Mouse (Mus musculus) left cerebral cortex, adult 11 months (tissue): Measurements from ENCODE around the gene Ptpra.
"Not testable (repeated sequence)": the region's sequence is repeated elsewhere in the genome, so short reads cannot be mapped to it uniquely, and the experiment has no call there.

Source experiments
- DNase-seq: peaks from one replicate; pipeline ENCODE4 v3.0.0; 2022; ENCODE audit warnings: low spot score

Gene Ptpra

DNA sequence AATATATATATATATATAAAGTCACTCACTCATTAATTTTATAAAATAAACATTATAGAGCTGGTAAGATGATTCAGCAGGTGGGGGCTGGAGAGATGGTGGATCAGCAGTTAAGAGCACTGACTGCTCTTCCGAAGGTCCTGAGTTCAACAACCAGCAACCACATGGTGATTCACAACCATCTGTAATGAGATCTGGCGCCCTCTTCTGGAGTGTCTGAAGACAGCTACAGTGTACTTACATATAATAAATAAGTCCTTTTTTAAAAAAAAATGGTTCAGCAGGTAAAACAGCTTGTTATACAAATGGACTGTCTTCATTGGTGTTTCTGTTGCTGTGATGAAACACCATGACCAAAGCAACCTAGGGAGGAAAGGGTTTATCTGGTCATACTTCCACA, 107.9 kb downstream of the Ptpra start:
- no peak for DNase-seq

DNA sequence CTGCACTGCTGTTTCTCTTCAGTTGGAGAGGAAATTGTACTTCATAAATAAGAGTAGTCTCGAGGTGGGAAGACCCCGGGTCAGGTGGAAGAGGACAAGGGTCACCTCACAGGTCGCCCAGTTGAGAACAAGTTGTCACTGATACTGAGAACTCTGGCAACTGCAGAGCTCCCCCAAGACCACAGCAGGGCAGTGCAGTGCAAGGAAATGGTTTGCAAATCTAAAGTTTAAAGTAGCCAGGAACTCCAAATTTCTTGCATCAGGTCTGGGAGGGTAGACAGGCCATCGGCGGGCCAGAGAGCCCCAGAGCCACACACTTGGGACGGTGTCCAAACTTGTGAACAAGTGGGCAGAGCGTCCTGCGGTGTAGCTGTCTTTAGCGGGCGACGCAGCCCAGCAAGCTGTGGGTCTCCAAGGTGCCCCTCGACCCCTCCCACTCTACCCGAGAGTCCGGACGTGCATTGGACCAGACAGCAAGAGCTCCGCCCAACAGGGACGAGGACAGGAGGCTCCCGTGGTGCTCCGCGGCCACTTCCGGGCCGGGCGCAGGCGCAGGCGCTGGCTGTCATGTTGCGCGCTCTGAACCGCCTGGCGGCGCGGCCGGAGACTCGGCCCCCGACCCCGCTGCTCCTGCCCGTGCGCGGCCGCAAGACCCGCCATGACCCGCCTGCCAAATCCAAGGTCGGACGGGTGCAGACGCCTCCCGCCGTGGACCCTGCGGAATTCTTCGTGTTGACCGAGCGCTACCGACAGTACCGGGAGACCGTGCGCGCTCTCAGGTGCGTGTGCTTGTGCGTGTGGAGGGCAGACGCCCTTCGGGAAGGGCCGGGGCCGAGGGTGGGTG, 113.4 kb downstream of the Ptpra start, which contains the start of gene Mrps26:
Gene Mrps26 (plus strand): TSS at position 531 of the 844 bp plus-strand sequence.
- peak; percentile 87 for DNase-seq

DNA sequence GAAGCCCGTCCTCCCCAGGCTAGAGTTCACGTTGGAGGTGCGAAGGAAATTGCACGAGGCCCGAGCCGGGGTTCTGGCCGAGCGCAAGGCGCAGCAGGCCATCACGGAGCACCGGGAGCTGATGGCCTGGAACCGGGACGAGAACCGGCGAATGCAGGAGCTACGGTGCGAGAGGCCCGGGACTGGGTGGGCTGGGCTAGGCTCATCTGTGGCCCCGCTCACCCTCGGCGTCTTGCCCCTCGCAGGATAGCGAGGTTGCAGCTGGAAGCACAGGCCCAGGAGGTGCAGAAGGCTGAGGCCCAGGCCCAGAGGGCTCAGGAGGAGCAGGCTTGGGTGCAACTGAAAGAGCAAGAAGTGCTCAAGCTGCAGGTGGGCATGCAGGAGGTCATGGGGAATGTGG, 114.0 kb downstream of the Ptpra start:
- no peak for DNase-seq

DNA sequence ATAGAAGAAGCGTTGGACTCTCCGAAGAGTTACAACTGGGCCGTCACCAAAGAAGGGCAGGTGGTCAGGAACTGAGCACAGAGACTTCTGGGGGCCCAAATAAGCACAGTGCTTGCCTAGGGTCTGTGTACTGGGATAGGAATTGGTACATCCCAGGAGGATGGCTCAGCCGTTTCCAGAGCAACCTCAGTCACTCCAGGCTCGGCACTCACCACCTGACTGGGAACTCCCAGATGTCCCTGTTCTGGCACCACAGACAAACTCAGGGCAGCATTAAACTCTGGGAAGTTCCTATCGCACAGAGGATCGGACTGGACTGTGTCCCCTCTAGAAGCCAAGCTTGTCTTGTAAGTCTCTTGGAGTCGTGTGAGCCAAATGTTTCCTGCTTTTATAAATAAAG, 114.9 kb downstream of the Ptpra start:
- DNase-seq = no peak

DNA sequence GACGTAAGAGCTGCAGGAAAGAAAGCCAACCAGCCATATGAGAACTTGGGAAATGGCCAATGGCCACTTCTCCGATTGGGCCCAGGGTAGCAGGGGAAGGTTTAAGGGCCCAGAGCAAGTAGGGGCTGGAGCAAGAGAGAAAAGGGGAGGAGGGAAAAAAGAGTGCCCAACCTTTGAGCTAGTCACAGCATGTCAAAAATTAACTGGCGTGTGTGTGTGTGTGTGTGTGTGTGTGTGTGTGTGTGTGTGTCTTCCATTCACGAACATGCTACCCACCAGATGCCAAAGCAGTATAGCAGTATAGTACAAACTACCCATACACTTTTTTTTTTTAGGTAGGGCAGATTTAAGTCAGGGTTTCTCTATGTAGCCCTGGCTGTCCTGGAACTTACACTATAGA, 118.8 kb downstream of the Ptpra start:
- DNase-seq = no peak

DNA sequence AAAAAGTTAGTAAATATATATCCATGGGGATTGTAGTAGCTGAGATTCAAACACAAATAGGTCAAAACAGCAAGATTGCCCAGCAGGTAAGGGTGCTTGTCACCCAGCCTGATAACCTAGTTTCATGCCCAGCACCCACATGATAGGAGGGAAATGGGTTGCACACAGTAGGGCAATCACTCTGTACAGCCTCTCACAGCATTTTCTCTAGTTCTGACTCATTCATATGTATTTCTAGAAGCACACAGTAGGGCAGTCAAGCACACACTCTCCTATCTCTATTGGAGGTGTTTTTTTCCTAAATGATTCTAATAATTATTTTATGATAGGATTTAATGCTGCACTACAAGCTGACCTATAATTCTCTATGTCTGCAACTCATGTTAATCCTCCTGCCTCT, 119.8 kb downstream of the Ptpra start:
- no peak for DNase-seq

DNA sequence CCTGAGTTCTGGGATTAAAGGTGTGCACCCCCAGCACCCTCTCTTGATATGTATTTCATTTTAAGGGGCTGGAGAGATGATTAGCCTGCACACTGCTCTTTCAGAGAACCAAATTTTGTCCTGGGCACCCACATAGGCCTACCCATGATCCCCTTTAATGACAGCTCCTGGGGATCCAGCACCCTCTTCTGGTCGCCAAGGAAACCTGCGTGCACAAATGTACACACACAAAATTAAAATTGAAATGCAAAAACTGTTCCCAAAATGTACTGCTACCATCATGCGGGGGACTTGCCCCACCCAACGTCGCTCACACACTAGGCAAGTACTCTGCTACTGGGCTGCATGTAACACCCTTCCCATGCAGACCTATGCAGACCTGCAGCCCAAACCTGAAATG, 124.9 kb downstream of the Ptpra start:
- no peak for DNase-seq

DNA sequence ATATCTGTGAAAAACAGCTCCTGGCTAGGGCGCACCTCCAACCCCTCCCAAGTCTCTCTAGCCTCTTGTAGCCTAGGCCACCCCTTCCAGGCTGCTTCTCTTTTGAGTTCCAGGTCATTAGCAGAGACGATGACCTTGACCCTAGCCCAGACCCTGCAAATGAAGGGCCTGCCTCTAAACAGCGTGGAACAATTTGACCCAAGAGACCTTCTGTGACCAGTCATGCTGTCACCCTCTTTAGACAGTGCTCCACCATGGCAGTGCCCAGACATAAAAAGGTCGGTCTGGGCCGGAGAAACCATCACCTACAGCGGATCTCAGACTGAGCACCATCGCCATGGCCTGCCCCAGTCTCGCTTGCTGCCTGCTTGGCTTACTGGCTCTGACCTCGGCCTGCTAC, 125.8 kb downstream of the Ptpra start, which contains the start of gene Oxt:
Gene Oxt (plus strand): TSS at position 301 of the 400 bp plus-strand sequence.
- no peak for DNase-seq

DNA sequence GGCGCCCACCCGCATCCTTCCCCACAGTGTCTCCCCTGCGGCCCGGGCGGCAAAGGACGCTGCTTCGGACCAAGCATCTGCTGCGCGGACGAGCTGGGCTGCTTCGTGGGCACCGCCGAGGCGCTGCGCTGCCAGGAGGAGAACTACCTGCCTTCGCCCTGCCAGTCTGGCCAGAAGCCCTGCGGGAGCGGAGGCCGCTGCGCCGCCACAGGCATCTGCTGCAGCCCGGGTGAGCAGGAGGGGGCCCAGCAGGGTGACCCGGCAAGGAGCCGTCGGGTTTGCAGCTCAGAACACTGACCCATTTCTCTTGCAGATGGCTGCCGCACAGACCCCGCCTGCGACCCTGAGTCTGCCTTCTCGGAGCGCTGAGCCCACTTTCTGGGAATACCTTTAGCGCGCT, 126.5 kb downstream of the Ptpra start:
- not testable (repeated sequence) for DNase-seq

DNA sequence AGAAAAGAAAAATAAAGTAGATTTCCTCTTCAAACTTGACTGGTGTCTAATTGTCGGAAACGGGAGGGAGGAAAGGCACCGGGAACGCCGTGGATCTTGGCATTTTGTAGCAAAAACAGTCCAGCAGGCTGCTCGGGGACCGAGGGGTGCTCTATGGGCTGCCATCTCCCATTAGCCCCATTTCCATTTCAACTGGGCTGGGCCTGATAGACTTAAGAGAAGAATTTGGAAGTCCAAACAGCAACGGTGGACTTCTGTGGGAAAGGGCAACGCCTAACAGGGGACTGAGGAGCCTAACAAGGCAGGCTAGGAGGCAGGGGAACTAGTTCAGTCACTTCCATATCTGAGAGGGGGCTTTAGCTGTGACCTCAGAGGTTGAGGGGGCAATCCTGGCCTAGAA, 126.9 kb downstream of the Ptpra start:
- DNase-seq = no peak

DNA sequence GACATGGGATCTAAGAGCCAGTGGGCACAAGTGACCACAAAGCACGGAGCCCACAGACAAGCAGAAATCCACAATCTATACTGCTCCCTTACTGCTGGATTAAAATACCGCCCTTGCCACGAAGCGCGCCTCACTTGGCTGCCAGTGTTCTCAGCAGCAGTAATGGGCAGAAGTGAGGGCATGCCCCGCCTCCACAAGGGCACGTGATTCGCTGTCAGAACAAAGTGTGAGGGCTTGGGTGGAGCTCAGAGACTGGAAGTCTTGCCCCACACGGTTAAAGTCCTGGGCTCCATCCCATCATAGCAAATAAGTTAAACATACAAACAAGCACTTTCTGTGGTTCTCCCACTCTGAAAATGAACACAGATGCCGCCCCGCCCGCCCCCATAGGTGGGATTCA, 127.6 kb downstream of the Ptpra start:
- DNase-seq = no peak

DNA sequence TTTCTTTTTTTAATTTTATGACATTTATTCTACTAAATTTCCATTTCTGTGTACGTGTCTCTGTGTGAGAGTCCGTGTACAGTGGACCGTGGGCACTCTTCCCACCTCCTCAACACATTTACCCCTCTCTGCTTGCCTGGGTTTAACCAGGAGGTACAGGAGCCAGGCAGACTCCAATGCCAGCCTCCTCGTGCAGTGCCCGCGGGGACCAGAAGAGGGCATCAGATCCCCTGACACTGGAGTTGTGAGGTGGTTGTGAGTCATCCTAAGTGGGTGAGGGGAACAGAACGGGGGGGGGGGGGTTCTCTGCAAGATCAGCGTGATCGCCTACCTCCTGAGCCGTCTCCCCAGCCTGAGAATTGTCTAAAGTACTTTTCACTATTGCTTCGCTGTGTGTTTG, 128.1 kb downstream of the Ptpra start:
- DNase-seq = peak; percentile 56

DNA sequence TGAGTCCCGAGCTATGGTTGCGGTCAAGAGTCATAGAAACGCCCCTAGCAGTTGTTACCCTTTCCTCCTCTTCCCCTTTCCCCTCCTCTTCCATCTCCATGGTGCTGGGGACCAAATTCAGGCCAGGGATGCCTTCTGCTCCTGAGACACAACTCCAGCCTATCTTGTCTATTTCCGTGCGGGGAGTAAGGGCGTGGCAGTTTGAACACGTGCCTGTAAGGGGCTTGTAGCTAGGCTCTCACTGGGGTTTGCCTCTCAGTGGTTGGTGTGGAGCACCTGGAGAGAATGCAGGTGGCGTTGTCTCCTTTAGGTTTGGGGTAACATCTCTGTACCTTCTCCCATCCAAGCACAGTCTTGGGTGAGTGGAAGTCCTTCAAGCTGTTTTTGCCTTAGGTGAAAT, 129.7 kb downstream of the Ptpra start:
- no peak for DNase-seq

DNA sequence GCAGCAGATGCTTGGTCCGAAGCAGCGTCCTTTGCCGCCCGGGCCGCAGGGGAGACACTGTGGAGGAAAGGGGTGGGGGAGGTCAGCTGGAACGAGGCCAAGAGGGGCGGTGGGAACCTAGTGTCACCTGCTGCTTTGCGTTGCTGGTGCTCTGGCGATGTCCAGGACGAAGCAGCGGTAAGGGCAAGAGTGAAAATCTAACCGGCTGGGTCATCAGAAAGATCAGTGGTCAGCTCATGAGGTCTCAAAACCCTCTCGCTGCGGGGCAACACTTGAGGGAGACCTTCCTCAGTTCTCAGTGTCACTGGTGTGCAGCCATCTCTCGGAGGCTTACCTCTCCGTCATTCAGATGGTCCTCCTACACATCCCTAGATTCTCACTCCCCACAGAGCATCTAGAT, 131.1 kb downstream of the Ptpra start:
- DNase-seq = no peak

DNA sequence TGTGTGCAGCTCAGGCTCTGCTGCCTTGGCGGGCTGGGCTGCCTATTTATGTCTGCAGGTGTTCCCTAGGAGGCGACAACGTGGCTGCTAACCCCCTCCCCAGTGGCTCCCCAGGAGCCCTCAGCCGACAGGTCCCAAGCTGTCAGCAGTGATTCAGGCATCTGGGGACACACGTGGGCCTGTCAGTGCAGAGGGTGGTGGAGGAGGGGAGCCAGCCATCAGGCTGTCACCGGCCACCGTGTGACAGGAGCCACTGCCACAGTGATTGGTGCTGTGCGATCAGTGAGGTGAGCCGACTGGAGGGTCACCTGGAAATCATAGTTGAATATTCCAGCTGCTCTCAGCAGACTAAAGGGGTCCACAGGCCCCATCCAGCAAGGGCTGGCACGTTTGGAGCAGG, 132.5 kb downstream of the Ptpra start, which contains the start of gene Avp:
Gene Avp (minus strand): TSS at position 3 of the 400 bp plus-strand sequence.
- DNase-seq = no peak

DNA sequence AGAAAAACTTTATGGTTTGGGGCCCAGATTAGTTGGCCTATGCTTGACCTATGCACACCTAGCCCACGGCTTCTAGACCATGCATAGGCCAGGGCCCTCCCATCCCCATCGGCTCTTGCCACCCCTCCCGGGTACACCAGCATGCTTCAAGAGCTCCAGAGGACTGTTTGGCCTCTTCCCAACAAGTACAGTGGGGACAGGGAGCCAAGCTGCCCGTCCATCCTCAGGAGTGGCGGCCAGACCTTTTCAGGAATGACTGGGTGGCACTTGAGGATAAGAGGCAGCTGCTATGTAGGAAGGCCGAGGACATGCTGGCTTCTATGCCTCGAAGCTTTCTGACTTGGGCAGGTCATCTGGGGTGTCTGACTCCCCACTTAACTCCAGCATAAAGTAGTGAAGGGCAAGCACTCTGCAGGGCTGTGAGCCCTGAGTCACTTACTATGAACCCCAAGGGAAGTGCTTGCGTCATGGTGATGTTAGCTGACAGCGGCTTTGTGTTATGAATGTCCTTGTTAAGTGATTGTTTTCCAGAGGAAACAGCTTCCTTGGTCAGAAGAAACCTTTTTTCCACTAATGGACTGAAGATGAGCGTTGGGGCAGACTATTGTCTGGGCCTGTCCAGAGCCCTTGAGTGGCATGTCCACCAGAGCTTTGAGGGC, 134.0 kb downstream of the Ptpra start:
- DNase-seq = no peak

DNA sequence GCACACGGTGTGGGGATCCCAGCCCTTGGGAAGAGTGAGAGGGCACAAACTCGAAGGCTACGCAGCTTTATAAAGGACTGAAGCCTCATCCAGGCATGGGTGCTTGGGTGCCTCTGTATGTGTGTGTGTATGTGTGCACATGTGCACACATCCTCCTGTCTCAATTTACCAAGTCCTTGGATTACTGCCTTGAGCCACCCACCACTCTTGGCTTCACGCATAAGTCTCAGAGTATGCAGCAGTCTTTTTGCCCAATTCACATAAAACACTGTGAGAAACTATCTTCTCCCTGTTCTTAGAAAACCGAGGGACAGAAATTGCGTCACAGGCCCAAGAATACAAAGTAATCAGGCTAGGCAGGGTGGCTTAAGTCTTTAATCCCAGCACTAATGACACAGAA, 135.9 kb downstream of the Ptpra start:
- no peak for DNase-seq

DNA sequence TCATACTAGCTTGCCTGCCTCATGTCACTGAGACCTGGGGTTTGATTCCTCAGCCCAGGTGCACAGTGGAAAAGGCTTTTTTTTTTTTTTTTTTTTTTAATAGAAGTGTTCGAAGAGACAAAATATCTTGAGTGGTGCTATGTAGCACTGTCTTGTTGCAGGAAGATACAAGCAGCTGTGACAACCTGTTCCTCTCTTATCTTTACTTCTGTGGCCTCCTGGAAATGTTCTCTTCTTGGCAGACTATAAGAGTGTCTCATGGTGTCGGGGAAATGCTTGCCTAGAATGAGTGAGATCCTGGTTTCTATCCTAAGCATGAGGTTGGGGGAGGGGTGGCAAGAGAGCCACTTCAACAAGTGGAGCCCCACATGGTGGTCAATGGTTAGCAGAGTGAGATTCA, 138.3 kb downstream of the Ptpra start:
- no peak for DNase-seq

DNA sequence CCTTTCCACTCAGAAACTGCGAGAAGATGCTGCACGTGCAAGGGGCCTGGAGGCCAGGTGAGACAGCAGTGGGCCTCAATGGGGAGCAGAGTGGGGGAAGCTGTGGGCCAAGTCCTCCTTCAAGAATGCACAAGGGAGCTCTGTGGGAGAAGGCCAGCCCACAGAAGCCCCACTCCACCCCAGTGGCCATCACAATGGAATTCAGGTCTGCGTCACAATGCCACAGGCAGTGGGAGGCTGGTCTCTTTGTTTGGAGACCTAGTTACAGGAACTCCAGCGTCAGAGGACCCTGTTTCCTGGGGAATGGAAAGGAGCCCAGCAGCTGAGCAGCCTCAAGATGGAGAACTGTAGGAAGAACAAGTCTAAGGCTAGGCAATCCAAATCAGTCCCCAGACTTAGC, 139.1 kb downstream of the Ptpra start:
- DNase-seq = no peak

DNA sequence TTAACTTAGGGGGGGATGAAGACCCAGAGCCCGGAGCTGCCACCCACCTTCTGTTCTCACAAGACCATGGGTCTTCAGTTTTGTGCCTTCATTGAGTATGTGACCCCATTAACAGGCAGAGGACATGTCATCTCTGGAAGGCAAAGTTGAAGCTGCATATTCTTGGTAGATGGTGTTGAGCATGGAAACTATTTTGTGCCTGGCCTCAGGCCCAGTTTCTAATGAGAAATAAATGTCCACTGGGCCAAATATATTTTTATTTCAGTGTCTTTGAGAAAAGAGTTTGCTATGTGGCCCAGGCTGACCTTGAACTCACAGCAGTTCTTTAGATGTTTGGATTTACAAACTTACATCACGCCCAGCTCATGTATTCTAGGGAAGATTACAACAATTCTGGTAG, 139.7 kb downstream of the Ptpra start:
- DNase-seq = no peak

DNA sequence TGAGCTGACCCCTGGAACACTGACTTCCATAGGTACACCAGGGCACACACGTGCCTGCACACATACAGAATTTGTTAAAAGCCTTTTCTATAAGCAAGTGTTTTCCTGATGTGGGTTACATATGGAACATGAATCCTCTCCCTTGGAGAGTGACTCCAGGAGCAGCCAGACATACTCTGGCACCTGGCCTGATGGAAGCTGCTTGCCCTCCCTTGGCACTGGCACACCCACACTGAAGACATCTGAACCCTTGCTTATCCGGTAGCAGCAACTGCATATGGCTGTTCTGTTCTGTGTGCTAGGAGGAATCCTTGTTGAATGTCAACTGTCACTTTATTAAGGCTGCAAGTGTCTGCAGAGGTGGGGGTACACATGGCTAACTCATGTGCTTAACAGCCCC, 140.9 kb downstream of the Ptpra start:
- no peak for DNase-seq

DNA sequence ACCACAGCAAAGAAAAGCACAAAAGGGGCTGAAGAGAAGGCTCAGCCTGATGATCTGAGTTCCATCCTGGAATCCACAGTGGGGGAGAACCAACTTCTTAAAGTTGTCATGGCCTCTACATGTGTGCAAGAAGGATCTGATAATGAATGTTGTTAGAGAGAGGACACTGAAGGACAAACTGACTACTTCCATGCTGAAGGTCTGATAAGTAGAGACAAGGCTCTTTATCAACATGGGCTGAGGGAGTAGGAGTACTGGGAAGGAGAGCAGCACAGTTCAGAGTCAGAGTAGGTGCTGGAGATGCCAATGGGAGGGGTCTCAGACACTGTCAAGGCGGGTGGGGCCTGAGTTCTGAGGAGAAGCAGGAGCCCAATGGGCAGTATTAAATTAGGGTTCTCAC, 145.5 kb downstream of the Ptpra start:
- no peak for DNase-seq

DNA sequence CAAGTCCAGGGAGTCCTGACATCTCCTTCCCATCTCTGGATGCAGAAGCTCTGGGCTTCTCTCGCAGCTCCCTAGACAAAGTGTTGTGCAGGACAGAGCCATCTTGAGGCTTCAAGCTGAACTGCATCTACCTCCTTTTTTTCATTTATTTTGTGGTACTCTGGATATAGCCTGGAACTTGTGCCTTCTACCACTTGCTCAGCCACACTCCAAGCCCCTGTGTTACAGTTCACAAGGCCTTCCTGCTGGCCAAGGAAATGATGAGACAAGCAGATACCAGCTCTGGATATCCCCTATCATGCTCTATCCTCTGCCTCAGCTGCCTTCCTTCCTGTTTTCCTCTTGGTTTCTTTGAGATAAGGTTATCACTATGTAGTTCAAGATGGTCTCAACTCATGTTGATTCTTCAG, 147.5 kb downstream of the Ptpra start:
- peak; percentile 46 for DNase-seq

DNA sequence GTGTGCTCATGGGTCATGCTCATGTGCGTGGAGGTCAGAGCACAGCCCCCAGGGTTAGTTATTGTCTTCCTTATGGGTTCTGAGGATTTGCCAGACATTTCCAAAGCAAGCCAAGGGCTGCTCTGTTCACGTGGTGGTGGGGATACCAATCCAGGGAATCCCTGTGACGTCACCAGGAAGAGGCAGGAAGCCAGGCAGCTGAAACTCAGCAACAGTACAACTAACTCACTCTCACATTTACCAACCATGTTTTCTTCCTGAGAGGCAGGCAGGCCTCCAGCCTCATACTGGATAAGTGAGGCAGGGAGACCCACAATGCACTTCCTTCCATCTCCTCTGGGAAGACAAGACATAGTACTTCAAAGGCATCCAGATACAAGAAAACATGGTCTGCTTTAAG, 148.3 kb downstream of the Ptpra start:
- DNase-seq = no peak
